Mouse (Mus musculus) kidney, postnatal 25 days (tissue): ENCODE measurements around the gene Mfap2.

Experiments
- DNase-seq, 2 experiments: peaks; one replicate each; pipeline ENCODE4 v3.0.0; 2021; ENCODE audit warnings: mixed read lengths in 2 of 2

Mfap2 gene

GRCm38 (mm10) chr4:140988706-140989290, 21.4 kb upstream of the Mfap2 start:
- DNase-seq, result no peak

- DNase-seq, result no peak
Observed at GRCm38 (mm10) chr4:140989447-140989846, 20.8 kb upstream of the Mfap2 start.

- no peak for DNase-seq
Observed at GRCm38 (mm10) chr4:140992215-140992614, 18.0 kb upstream of the Mfap2 start.

GRCm38 (mm10) chr4:140993846-140994245, 16.4 kb upstream of the Mfap2 start:
- no peak for DNase-seq

- DNase-seq, result no peak
Observed at GRCm38 (mm10) chr4:140995811-140996210, 14.4 kb upstream of the Mfap2 start.

GRCm38 (mm10) chr4:140996812-140997211, 13.4 kb upstream of the Mfap2 start:
- no peak for DNase-seq

- peak in 1 of 2 experiments; percentile 59 for DNase-seq
Observed at GRCm38 (mm10) chr4:141005983-141006382, 4.2 kb upstream of the Mfap2 start.

- DNase-seq, result peak; percentile 57 to 80
Observed at GRCm38 (mm10) chr4:141008028-141008427, 2.2 kb upstream of the Mfap2 start.

GRCm38 (mm10) chr4:141010526-141010925, 308 bp downstream of the Mfap2 start:
- DNase-seq, result no peak

- peak in 1 of 2 experiments; percentile 48 for DNase-seq
Observed at GRCm38 (mm10) chr4:141010941-141011429, 767 bp downstream of the Mfap2 start.

- peak in 1 of 2 experiments; percentile 49 for DNase-seq
Observed at GRCm38 (mm10) chr4:141011556-141012328, 1.5 kb downstream of the Mfap2 start.

GRCm38 (mm10) chr4:141012558-141012957, 2.3 kb downstream of the Mfap2 start:
- no peak for DNase-seq

GRCm38 (mm10) chr4:141014114-141014513, 3.9 kb downstream of the Mfap2 start:
- no peak for DNase-seq

- DNase-seq, result no peak
Observed at GRCm38 (mm10) chr4:141014856-141015255, 4.6 kb downstream of the Mfap2 start.

- DNase-seq, result no peak
Observed at GRCm38 (mm10) chr4:141015356-141015755, 5.1 kb downstream of the Mfap2 start.

- no peak for DNase-seq
Observed at GRCm38 (mm10) chr4:141016311-141016710, 6.1 kb downstream of the Mfap2 start.

GRCm38 (mm10) chr4:141017657-141018436, 7.6 kb downstream of the Mfap2 start:
- no peak for DNase-seq

GRCm38 (mm10) chr4:141020220-141020619, 10.0 kb downstream of the Mfap2 start:
- DNase-seq, result no peak

- DNase-seq, result no peak
Observed at GRCm38 (mm10) chr4:141020811-141021613, 10.8 kb downstream of the Mfap2 start.

- DNase-seq, result no peak
Observed at GRCm38 (mm10) chr4:141021614-141021929, 11.4 kb downstream of the Mfap2 start.

- no peak for DNase-seq
Observed at GRCm38 (mm10) chr4:141024052-141024451, 13.8 kb downstream of the Mfap2 start.

GRCm38 (mm10) chr4:141024992-141025391, 14.8 kb downstream of the Mfap2 start:
- DNase-seq, result no peak
